Mouse (Mus musculus): ENCODE measurements at regions not wholly inside any gene's neighbourhood (a gene's known extent, or its start where the extent isn't known, plus 50 kb on each side); places are given as distances from the start of the nearest gene placed in this dataset.

DNA sequence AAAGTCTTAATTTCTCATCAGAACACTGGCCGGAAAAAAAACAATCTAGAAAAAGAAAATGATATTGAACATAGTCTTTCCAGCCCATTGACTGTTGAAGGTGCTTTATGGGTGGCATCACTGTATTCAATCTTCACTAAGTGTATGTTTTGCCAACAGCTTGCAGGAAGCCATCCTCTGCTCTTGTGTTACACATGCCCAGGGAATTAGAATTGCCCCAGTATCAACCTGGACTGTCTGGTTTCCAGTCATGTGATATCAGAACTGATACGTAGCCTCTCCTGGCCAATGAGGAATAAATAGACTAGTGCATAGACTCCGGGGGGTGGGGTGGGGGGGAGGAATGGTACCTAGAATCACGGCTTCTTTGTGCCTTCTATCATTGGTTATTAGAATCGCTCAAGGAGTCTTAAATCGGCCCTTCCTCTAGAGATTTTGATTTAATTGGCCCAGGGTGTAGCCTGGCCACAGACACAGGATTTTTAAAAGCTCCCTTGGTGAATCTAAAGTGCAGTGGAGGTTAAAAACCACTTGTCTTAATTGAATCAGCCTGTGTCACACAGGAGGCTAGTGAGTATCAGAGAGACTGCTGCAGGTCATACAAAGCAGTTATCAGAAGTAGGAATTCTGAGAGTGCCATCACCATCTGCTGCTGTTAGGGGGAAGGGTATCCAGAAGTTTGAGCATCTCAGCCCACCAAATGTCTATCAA lies 218.0 kb upstream of the Klf3 start:
- peaks cover 2% of the 10 kb centered on the region for H3K9me3 ChIP-seq (replicated peaks; ENCODE audit: low read length)
- no peak overlapping the region for H3K9ac ChIP-seq (ENCODE audit: insufficient read depth, low read depth)
- no peaks in the 10 kb centered on the region for H3K4me1 ChIP-seq (ENCODE audit: control insufficient read depth in 1 of 2, insufficient read depth in 2 of 2)
- H3K4me3 ChIP-seq (replicated peaks in 1 of 3; ENCODE audit: low read depth in 2 of 3, low read length in 2 of 3, poor library complexity in 1 of 3), result no peak overlapping the region
- in situ Hi-C loops (cut with MboI; ENCODE audit: low pct_ligation_motif_present, low pct_unique_long_range_greater_than_20kb, low sequenced_read_pairs), result no loop called here
- no peaks in the 10 kb centered on the region for H3K27me3 ChIP-seq (replicated peaks)
- no peak for DNase-seq (ENCODE audit: extremely low read depth)
- no peak overlapping the region for H3K27ac ChIP-seq (ENCODE audit: insufficient read depth, low read depth)
- H3K4me2 ChIP-seq (ENCODE audit: insufficient read depth, low read depth, poor library complexity, severe bottlenecking), result no peak overlapping the region
- H3K36me3 ChIP-seq (replicated peaks in 1 of 2; ENCODE audit: control insufficient read depth in 1 of 2, insufficient read depth in 1 of 2, low read length in 1 of 2), result no peaks in the 10 kb centered on the region
- dilution Hi-C loops (cut with MboI; ENCODE audit: extremely low pct_ligation_motif_present, extremely low pct_unique_long_range_greater_than_20kb, low sequenced_read_pairs), result no loop called here
- H3K79me2 ChIP-seq (replicated peaks; ENCODE audit: control insufficient read depth, extremely low read depth, insufficient read depth, poor library complexity, severe bottlenecking), result no peaks in the 10 kb centered on the region
- no peak for TF ChIP-seq USF1 (IDR thresholded peaks at IDR 0.05; ENCODE audit: low read depth, low read length)
- no peak for TF ChIP-seq EP300 (IDR thresholded peaks at IDR 0.05; ENCODE audit: low read length)
- no peak for TF ChIP-seq IRF4 (IDR thresholded peaks at IDR 0.05; ENCODE audit: low read depth, low read length)
- no peak for TF ChIP-seq RCOR1 (conservative IDR thresholded peaks at IDR 0.05; ENCODE audit: low read depth, low read length)

GRCm38 (mm10) chr5:64586316-64586715 lies 216.9 kb upstream of the Klf3 start:
- in situ Hi-C loops (cut with MboI; ENCODE audit: low pct_ligation_motif_present, low pct_unique_long_range_greater_than_20kb, low sequenced_read_pairs), result no loop called here
- Histone ChIP-seq H3K9ac (ENCODE audit: insufficient read depth, low read depth) (no peak overlapping the region), H3K27ac (ENCODE audit: insufficient read depth, low read depth) (no peak overlapping the region), H3K4me2 (ENCODE audit: insufficient read depth, low read depth, poor library complexity, severe bottlenecking) (no peak overlapping the region), H3K4me3 (replicated peaks in 1 of 3; ENCODE audit: low read depth in 2 of 3, low read length in 2 of 3, poor library complexity in 1 of 3) (no peak overlapping the region), H3K9me3 (replicated peaks; ENCODE audit: low read length) (peaks cover 2% of the 10 kb centered on the region), H3K27me3 (replicated peaks) (no peaks in the 10 kb centered on the region), H3K79me2 (replicated peaks; ENCODE audit: control insufficient read depth, extremely low read depth, insufficient read depth, poor library complexity, severe bottlenecking) (no peaks in the 10 kb centered on the region), H3K4me1 (ENCODE audit: control insufficient read depth in 1 of 2, insufficient read depth in 2 of 2) (no peaks in the 10 kb centered on the region), H3K36me3 (replicated peaks in 1 of 2; ENCODE audit: control insufficient read depth in 1 of 2, insufficient read depth in 1 of 2, low read length in 1 of 2) (no peaks in the 10 kb centered on the region)
- DNase-seq (ENCODE audit: extremely low read depth), result no peak
- dilution Hi-C loops (cut with MboI; ENCODE audit: extremely low pct_ligation_motif_present, extremely low pct_unique_long_range_greater_than_20kb, low sequenced_read_pairs), result no loop called here
- no peak for TF ChIP-seq GABPA (IDR thresholded peaks at IDR 0.05; ENCODE audit: insufficient replicate concordance, low read depth, low read length)
- TF ChIP-seq NRF1 (IDR thresholded peaks at IDR 0.05; ENCODE audit: low read depth, low read length), result no peak

DNA sequence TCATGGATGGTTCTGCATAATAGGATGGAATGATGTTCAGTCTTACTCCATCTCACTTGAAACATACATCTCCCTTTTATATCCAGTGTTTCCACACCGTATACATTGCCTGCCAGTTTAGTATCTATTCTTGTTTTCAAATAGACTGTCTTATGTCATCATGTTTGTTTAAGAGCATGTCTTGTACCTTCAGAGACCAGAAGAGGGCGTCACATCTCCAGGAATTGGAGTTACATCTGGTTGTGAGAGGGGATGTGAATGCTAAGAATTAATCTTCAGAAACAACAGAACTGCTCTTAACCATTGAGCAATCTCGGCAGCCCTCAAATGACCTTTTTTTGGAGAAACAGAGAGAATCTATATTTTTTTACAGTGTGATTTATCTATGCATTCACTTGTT lies 216.3 kb upstream of the Klf3 start:
- no peak for DNase-seq (ENCODE audit: extremely low read depth)
- peaks cover 2% of the 10 kb centered on the region for H3K9me3 ChIP-seq (replicated peaks; ENCODE audit: low read length)
- peak; percentile 6 for TF ChIP-seq RAD21 (IDR thresholded peaks at IDR 0.05; ENCODE audit: low read depth, low read length)
- TF ChIP-seq IRF4 (IDR thresholded peaks at IDR 0.05; ENCODE audit: low read depth, low read length), result no peak
- no peak for TF ChIP-seq JUND (conservative IDR thresholded peaks at IDR 0.05; ENCODE audit: low read depth, low read length)
- no peak for TF ChIP-seq ZNF384 (IDR thresholded peaks at IDR 0.05; ENCODE audit: low read depth, low read length)
- H3K27ac ChIP-seq (ENCODE audit: insufficient read depth, low read depth), result no peak overlapping the region
- no peak overlapping the region for H3K4me3 ChIP-seq (replicated peaks in 1 of 3; ENCODE audit: low read depth in 2 of 3, low read length in 2 of 3, poor library complexity in 1 of 3)
- no peaks in the 10 kb centered on the region for H3K79me2 ChIP-seq (replicated peaks; ENCODE audit: control insufficient read depth, extremely low read depth, insufficient read depth, poor library complexity, severe bottlenecking)
- no peaks in the 10 kb centered on the region for H3K36me3 ChIP-seq (replicated peaks in 1 of 2; ENCODE audit: control insufficient read depth in 1 of 2, insufficient read depth in 1 of 2, low read length in 1 of 2)
- no peaks in the 10 kb centered on the region for H3K4me1 ChIP-seq (ENCODE audit: control insufficient read depth in 1 of 2, insufficient read depth in 2 of 2)
- in situ Hi-C loops (cut with MboI; ENCODE audit: low pct_ligation_motif_present, low pct_unique_long_range_greater_than_20kb, low sequenced_read_pairs), result no loop called here
- no peak overlapping the region for H3K4me2 ChIP-seq (ENCODE audit: insufficient read depth, low read depth, poor library complexity, severe bottlenecking)
- H3K27me3 ChIP-seq (replicated peaks), result no peaks in the 10 kb centered on the region
- dilution Hi-C loops (cut with MboI; ENCODE audit: extremely low pct_ligation_motif_present, extremely low pct_unique_long_range_greater_than_20kb, low sequenced_read_pairs), result no loop called here
- H3K9ac ChIP-seq (ENCODE audit: insufficient read depth, low read depth), result no peak overlapping the region

All from CH12.LX (cell line).